Mouse (Mus musculus) layer of hippocampus, postnatal 25 days (tissue): ENCODE measurements around the gene Kcnk15. TPM values are rescaled to one million over a fixed set of nuclear protein-coding genes. Genes with fewer than 3 reads are reported as not detected.

Experiments
- DNase-seq, 2 experiments: peaks; one replicate each; pipeline ENCODE4 v3.0.0; 2022; ENCODE audit warnings: mixed read lengths in 2 of 2, low spot score in 1 of 2; ENCODE audit errors: extremely low spot score in 1 of 2
- total RNA-seq, 2 experiments: library from RNA; stranded (reverse); gene quantifications; 2 replicates each; pipeline ENCODE4 v1.2.3; 2021

Kcnk15 gene
- total RNA-seq, 2 experiments from 2014 or later = not detected

GRCm38 (mm10) chr2:163874877-163875276, 21.4 kb downstream of the Kcnk15 start:
- no peak for DNase-seq

GRCm38 (mm10) chr2:163875484-163875883, 22.0 kb downstream of the Kcnk15 start:
- no peak for DNase-seq

GRCm38 (mm10) chr2:163876830-163877498, 23.5 kb downstream of the Kcnk15 start:
- no peak for DNase-seq

GRCm38 (mm10) chr2:163880891-163881290, 27.4 kb downstream of the Kcnk15 start:
- no peak for DNase-seq

GRCm38 (mm10) chr2:163882859-163883652, 29.6 kb downstream of the Kcnk15 start:
- no peak for DNase-seq

GRCm38 (mm10) chr2:163889411-163889810, 36.0 kb downstream of the Kcnk15 start:
- DNase-seq = no peak

- no peak for DNase-seq
Observed at GRCm38 (mm10) chr2:163890586-163890985, 37.1 kb downstream of the Kcnk15 start.

- DNase-seq = no peak
Observed at GRCm38 (mm10) chr2:163891271-163891670, 37.8 kb downstream of the Kcnk15 start.

- DNase-seq = no peak
Observed at GRCm38 (mm10) chr2:163893446-163894370, 40.3 kb downstream of the Kcnk15 start.

GRCm38 (mm10) chr2:163895156-163895555, 41.7 kb downstream of the Kcnk15 start:
- no peak for DNase-seq

GRCm38 (mm10) chr2:163897026-163897425, 43.6 kb downstream of the Kcnk15 start:
- DNase-seq = no peak

GRCm38 (mm10) chr2:163897988-163898535, 44.6 kb downstream of the Kcnk15 start:
- no peak for DNase-seq

- no peak for DNase-seq
Observed at GRCm38 (mm10) chr2:163899910-163900411, 46.5 kb downstream of the Kcnk15 start.

GRCm38 (mm10) chr2:163901043-163901442, 47.6 kb downstream of the Kcnk15 start:
- no peak for DNase-seq

- DNase-seq = no peak
Observed at GRCm38 (mm10) chr2:163902448-163902847, 49.0 kb downstream of the Kcnk15 start.

GRCm38 (mm10) chr2:163903461-163903860, 50.0 kb downstream of the Kcnk15 start:
- DNase-seq = no peak

GRCm38 (mm10) chr2:163904323-163904722, 50.9 kb downstream of the Kcnk15 start:
- no peak for DNase-seq

- no peak for DNase-seq
Observed at GRCm38 (mm10) chr2:163907131-163907530, 53.7 kb downstream of the Kcnk15 start.
